Mouse (Mus musculus): ENCODE data around the gene Tspan2. TPM values are rescaled to one million over a fixed set of nuclear protein-coding genes. Genes with fewer than 3 reads are reported as not detected.

The Tspan2 gene
- 7.5 and 8.0 TPM in 2 replicates for polyA plus RNA-seq (2016; fragmentation: Nextera tagmentation; extraction: Ambion mirVana)

- H3K9ac ChIP-seq, result peak within 1 kb of the TSS; percentile 78
- no peaks in the 10 kb centered on the region for H3K36me3 ChIP-seq
- H3K4me2 ChIP-seq (replicated peaks), result peak within 1 kb of the TSS; percentile 76
- no peaks in the 10 kb centered on the region; the same call in 1 of the 2 replicates for H3K27me3 ChIP-seq
- H3K27ac ChIP-seq, result peak within 1 kb of the TSS; percentile 48
- no peaks in the 10 kb centered on the region for H3K9me3 ChIP-seq (replicated peaks)
- H3K4me1 ChIP-seq, result peaks cover 15% of the 10 kb centered on the region
- WGBS, result 1% methylated on average over 54 of the region's 54 CpGs
- peak; percentile 83 for ATAC-seq (ENCODE audit: low FRiP score)
- peak within 1 kb of the TSS; percentile 71 for H3K4me3 ChIP-seq
These were observed at the start of gene Tspan2 for GRCm38 (mm10) chr3:102734313-102735030. Gene Tspan2 (plus strand): TSS chr3:102734529.

- WGBS, result 82% methylated on average over 5 of the region's 5 CpGs
- H3K27ac ChIP-seq, result no peak overlapping the region
- no peaks in the 10 kb centered on the region for H3K36me3 ChIP-seq
- H3K4me3 ChIP-seq, result no peak overlapping the region
- H3K4me2 ChIP-seq (replicated peaks), result no peak overlapping the region
- H3K27me3 ChIP-seq, result no peaks in the 10 kb centered on the region
- no peak overlapping the region for H3K9ac ChIP-seq
- H3K4me1 ChIP-seq, result no peaks in the 10 kb centered on the region; the same call in 1 of the 2 replicates
- no peaks in the 10 kb centered on the region for H3K9me3 ChIP-seq (replicated peaks)
- ATAC-seq (ENCODE audit: low FRiP score), result no peak
These were observed 47.5 kb upstream of the Tspan2 start for GRCm38 (mm10) chr3:102686861-102687260.

- no peak overlapping the region for H3K4me2 ChIP-seq (replicated peaks)
- 67% methylated on average over 8 of the region's 8 CpGs for WGBS
- ATAC-seq (ENCODE audit: low FRiP score), result no peak
- no peaks in the 10 kb centered on the region; the same call in 1 of the 2 replicates for H3K4me1 ChIP-seq
- H3K27me3 ChIP-seq, result 0 out of 2 replicates have a peak, but pooled peaks cover 4% of the 10 kb centered on the region
- no peak overlapping the region for H3K27ac ChIP-seq
- H3K36me3 ChIP-seq, result no peaks in the 10 kb centered on the region
- no peak overlapping the region for H3K9ac ChIP-seq
- no peak overlapping the region for H3K4me3 ChIP-seq
- no peaks in the 10 kb centered on the region for H3K9me3 ChIP-seq (replicated peaks)
These were observed 46.5 kb upstream of the Tspan2 start for GRCm38 (mm10) chr3:102687852-102688251.

GRCm38 (mm10) chr3:102691802-102692484 lies 42.4 kb upstream of the Tspan2 start:
- Histone ChIP-seq H3K9ac (no peak overlapping the region), H3K4me3 (no peak overlapping the region), H3K36me3 (no peaks in the 10 kb centered on the region), H3K27ac (no peak overlapping the region), H3K4me1 (no peaks in the 10 kb centered on the region; the same call in 1 of the 2 replicates), H3K9me3 (replicated peaks) (no peaks in the 10 kb centered on the region), H3K4me2 (replicated peaks) (no peak overlapping the region), H3K27me3 (peaks cover 4% of the 10 kb centered on the region; the same call in 1 of the 2 replicates)
- peak; percentile 63 for ATAC-seq (ENCODE audit: low FRiP score)
- 42% methylated on average over 11 of the region's 11 CpGs for WGBS

GRCm38 (mm10) chr3:102692758-102693325 lies 41.5 kb upstream of the Tspan2 start:
- Histone ChIP-seq H3K4me3 (no peak overlapping the region), H3K36me3 (no peaks in the 10 kb centered on the region), H3K9me3 (replicated peaks) (no peaks in the 10 kb centered on the region), H3K4me2 (replicated peaks) (no peak overlapping the region), H3K27me3 (peaks cover 4% of the 10 kb centered on the region; the same call in 1 of the 2 replicates), H3K9ac (no peak overlapping the region), H3K4me1 (no peaks in the 10 kb centered on the region), H3K27ac (no peak overlapping the region)
- no peak for ATAC-seq (ENCODE audit: low FRiP score)
- WGBS, result 73% methylated on average over 7 of the region's 7 CpGs

GRCm38 (mm10) chr3:102698127-102698526 lies 36.2 kb upstream of the Tspan2 start:
- no peaks in the 10 kb centered on the region for H3K36me3 ChIP-seq
- no peak overlapping the region for H3K4me2 ChIP-seq (replicated peaks)
- H3K9me3 ChIP-seq (replicated peaks), result no peaks in the 10 kb centered on the region
- no peaks in the 10 kb centered on the region for H3K4me1 ChIP-seq
- WGBS, result 75% methylated on average over 2 of the region's 2 CpGs
- H3K27me3 ChIP-seq, result no peaks in the 10 kb centered on the region; the same call in 1 of the 2 replicates
- H3K9ac ChIP-seq, result no peak overlapping the region
- no peak overlapping the region for H3K27ac ChIP-seq
- ATAC-seq (ENCODE audit: low FRiP score), result no peak
- no peak overlapping the region for H3K4me3 ChIP-seq

- Histone ChIP-seq H3K9ac (no peak overlapping the region), H3K27me3 (no peaks in the 10 kb centered on the region), H3K9me3 (replicated peaks) (no peaks in the 10 kb centered on the region), H3K4me1 (no peaks in the 10 kb centered on the region), H3K4me3 (no peak overlapping the region), H3K36me3 (no peaks in the 10 kb centered on the region), H3K27ac (no peak overlapping the region), H3K4me2 (replicated peaks) (no peak overlapping the region)
- ATAC-seq (ENCODE audit: low FRiP score), result no peak
- whole genome bisulfite sequencing, result 83% methylated on average over 4 of the region's 4 CpGs
These were observed 33.0 kb upstream of the Tspan2 start for GRCm38 (mm10) chr3:102701303-102701702.

GRCm38 (mm10) chr3:102701902-102702544 lies 32.3 kb upstream of the Tspan2 start:
- no peak for ATAC-seq (ENCODE audit: low FRiP score)
- H3K27ac ChIP-seq, result no peak overlapping the region
- no peaks in the 10 kb centered on the region for H3K27me3 ChIP-seq
- H3K9me3 ChIP-seq (replicated peaks), result no peaks in the 10 kb centered on the region
- no peak overlapping the region for H3K4me2 ChIP-seq (replicated peaks)
- no peaks in the 10 kb centered on the region for H3K36me3 ChIP-seq
- no peaks in the 10 kb centered on the region for H3K4me1 ChIP-seq
- H3K9ac ChIP-seq, result no peak overlapping the region
- no peak overlapping the region for H3K4me3 ChIP-seq
- 48% methylated on average over 7 of the region's 7 CpGs for WGBS

- no peak overlapping the region for H3K9ac ChIP-seq
- H3K9me3 ChIP-seq (replicated peaks), result no peaks in the 10 kb centered on the region
- no peak overlapping the region for H3K4me3 ChIP-seq
- H3K4me1 ChIP-seq, result no peaks in the 10 kb centered on the region
- no peak overlapping the region for H3K4me2 ChIP-seq (replicated peaks)
- no peak overlapping the region for H3K27ac ChIP-seq
- WGBS, result 66% methylated on average over 4 of the region's 4 CpGs
- no peaks in the 10 kb centered on the region for H3K27me3 ChIP-seq
- no peak for ATAC-seq (ENCODE audit: low FRiP score)
- no peaks in the 10 kb centered on the region for H3K36me3 ChIP-seq
These were observed 30.3 kb upstream of the Tspan2 start for GRCm38 (mm10) chr3:102704001-102704401.

- WGBS, result 62% methylated on average over 9 of the region's 9 CpGs
- Histone ChIP-seq H3K4me2 (replicated peaks) (no peak overlapping the region), H3K9me3 (replicated peaks) (no peaks in the 10 kb centered on the region), H3K9ac (no peak overlapping the region), H3K27me3 (no peaks in the 10 kb centered on the region), H3K4me1 (no peaks in the 10 kb centered on the region), H3K4me3 (no peak overlapping the region), H3K36me3 (no peaks in the 10 kb centered on the region), H3K27ac (no peak overlapping the region)
- ATAC-seq (ENCODE audit: low FRiP score), result no peak
These were observed 25.7 kb upstream of the Tspan2 start for GRCm38 (mm10) chr3:102708599-102708998.

- Histone ChIP-seq H3K4me2 (replicated peaks) (no peak overlapping the region; the same call in 1 of the 2 replicates), H3K27me3 (no peaks in the 10 kb centered on the region), H3K4me3 (no peak overlapping the region), H3K9me3 (replicated peaks) (no peaks in the 10 kb centered on the region), H3K36me3 (no peaks in the 10 kb centered on the region), H3K9ac (no peak overlapping the region), H3K4me1 (no peaks in the 10 kb centered on the region), H3K27ac (no peak overlapping the region)
- 42% methylated on average over 11 of the region's 11 CpGs for WGBS
- no peak for ATAC-seq (ENCODE audit: low FRiP score)
These were observed 19.2 kb upstream of the Tspan2 start for GRCm38 (mm10) chr3:102715066-102715584.

- Histone ChIP-seq H3K9me3 (replicated peaks) (no peaks in the 10 kb centered on the region), H3K9ac (no peak overlapping the region)
These were observed 18.5 kb upstream of the Tspan2 start for GRCm38 (mm10) chr3:102715839-102716238.

More at GRCm38 (mm10) chr3:102715839-102716238, 18.5 kb upstream of the Tspan2 start:
- no peaks in the 10 kb centered on the region for H3K4me1 ChIP-seq
- no peaks in the 10 kb centered on the region for H3K27me3 ChIP-seq
- 84% methylated on average over 8 of the region's 8 CpGs for WGBS
- H3K36me3 ChIP-seq, result no peaks in the 10 kb centered on the region
- no peak overlapping the region for H3K4me3 ChIP-seq
- no peak overlapping the region for H3K4me2 ChIP-seq (replicated peaks)
- no peak overlapping the region for H3K27ac ChIP-seq
- ATAC-seq (ENCODE audit: low FRiP score), result no peak

Measured in hindbrain, embryonic 12.5 days (tissue).